Mouse (Mus musculus): ENCODE measurements around the gene Tmem240. TPM values are rescaled to one million over a fixed set of nuclear protein-coding genes. Genes with fewer than 3 reads are reported as not detected.

The Tmem240 gene
- polyA plus RNA-seq, 1 experiment from 2014 or later: 0.39 TPM

DNA sequence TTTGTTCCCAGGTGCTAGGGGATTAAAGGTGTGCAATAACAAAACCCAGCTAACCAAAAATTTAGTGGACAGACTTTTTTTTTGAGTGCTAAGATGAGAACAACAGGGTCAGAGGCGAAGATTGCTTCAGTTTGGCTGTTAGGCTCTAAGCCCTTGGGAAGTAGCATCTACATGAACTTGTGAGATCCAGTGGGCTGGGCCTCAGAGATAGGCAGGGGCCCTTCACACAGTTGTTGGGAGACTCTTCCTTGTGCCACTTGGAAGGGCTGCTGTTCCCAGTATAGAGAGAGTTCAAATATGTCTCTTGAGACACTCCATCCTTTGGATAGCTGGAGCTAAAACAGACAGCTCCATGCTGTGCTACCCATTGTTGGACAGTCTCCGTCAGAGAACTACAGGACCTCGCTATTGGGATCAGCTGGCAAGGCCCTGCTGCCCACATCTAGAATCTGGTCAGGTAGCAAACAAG lies 55.5 kb downstream of the Tmem240 start, which contains the start of gene Ankrd65:
Ankrd65 (plus strand) TSS at position 419 of the 469 bp plus-strand sequence.
- peak within 1 kb of the TSS; percentile 65 for H3K27ac ChIP-seq (replicated peaks)
- H3K27me3 ChIP-seq (ENCODE audit: control insufficient read depth, insufficient read depth, low read length): no peaks in the 10 kb centered on the region
- TF ChIP-seq CTCF (IDR thresholded peaks at IDR 0.05; ENCODE audit: low read depth) (no peak), EP300 (optimal IDR thresholded peaks at IDR 0.05) (no peak)
- 68% methylated on average over 3 of the region's 3 CpGs for WGBS
- no peaks in the 10 kb centered on the region for H3K9me3 ChIP-seq (ENCODE audit: control insufficient read depth, low read length)
- no peak for ATAC-seq (ENCODE audit: low FRiP score, low TSS enrichment)
- H3K4me3 ChIP-seq (ENCODE audit: low read depth, low read length): no peak within 1 kb of the TSS
- no peak within 1 kb of the TSS; the same call in 1 of the 2 replicates for H3K9ac ChIP-seq (ENCODE audit: low read length)
- H3K36me3 ChIP-seq (ENCODE audit: control insufficient read depth, insufficient read depth, low read length): no peaks in the 10 kb centered on the region
- DNase-seq (ENCODE audit: low spot score): no peak
- no peak within 1 kb of the TSS for H3K4me2 ChIP-seq (replicated peaks; ENCODE audit: low read depth)
- no peaks in the 10 kb centered on the region for H3K4me1 ChIP-seq (replicated peaks; ENCODE audit: control insufficient read depth, insufficient read depth)

Small RNA genes lying within 50 kb of the gene (microRNA-seq; reads per million reads assigned to microRNA genes)
- gene Gm27743: not detected

Other genes with a start within 250 kb of the Tmem240 start
- 263 and 272 TPM in 2 replicates for gene Gnb1, start 243.4 kb upstream of the Tmem240 start, polyA plus RNA-seq (2015; fragmentation: Nextera tagmentation; extraction: Ambion mirVana)
- 75.2 and 78.4 TPM in 2 replicates for gene Nadk, start 172.4 kb upstream of the Tmem240 start, polyA plus RNA-seq (2015; fragmentation: Nextera tagmentation; extraction: Ambion mirVana)
- 3.2 and 3.8 TPM in 2 replicates for gene Slc35e2, start 133.4 kb upstream of the Tmem240 start, polyA plus RNA-seq (2015; fragmentation: Nextera tagmentation; extraction: Ambion mirVana)
- 39.5 and 46.9 TPM in 2 replicates for gene Cdk11b, start 109.9 kb upstream of the Tmem240 start, polyA plus RNA-seq (2015; fragmentation: Nextera tagmentation; extraction: Ambion mirVana)
- not detected in 2 replicates for gene Gm10563, start 89.4 kb upstream of the Tmem240 start, polyA plus RNA-seq (2015; fragmentation: Nextera tagmentation; extraction: Ambion mirVana)
- 87.9 and 89.3 TPM in 2 replicates for gene Mmp23, start 81.4 kb upstream of the Tmem240 start, polyA plus RNA-seq (2015; fragmentation: Nextera tagmentation; extraction: Ambion mirVana)
- gene Mib2, start 65.6 kb upstream of the Tmem240 start, polyA plus RNA-seq (2015; fragmentation: Nextera tagmentation; extraction: Ambion mirVana): 10.5 and 11.0 TPM in 2 replicates
- 9.6 and 11.0 TPM in 2 replicates for gene Fndc10, start 40.5 kb upstream of the Tmem240 start, polyA plus RNA-seq (2015; fragmentation: Nextera tagmentation; extraction: Ambion mirVana)
- gene Ssu72, start 30.0 kb upstream of the Tmem240 start, polyA plus RNA-seq (2015; fragmentation: Nextera tagmentation; extraction: Ambion mirVana): 152 and 153 TPM in 2 replicates
- 48.8 and 55.1 TPM in 2 replicates for gene Atad3a, start 26.3 kb downstream of the Tmem240 start, polyA plus RNA-seq (2015; fragmentation: Nextera tagmentation; extraction: Ambion mirVana)
- 30.0 and 32.3 TPM in 2 replicates for gene Vwa1, start 39.9 kb downstream of the Tmem240 start, polyA plus RNA-seq (2015; fragmentation: Nextera tagmentation; extraction: Ambion mirVana)
- gene Tmem88b, start 51.1 kb downstream of the Tmem240 start, polyA plus RNA-seq (2015; fragmentation: Nextera tagmentation; extraction: Ambion mirVana): 0.13 and 0.27 TPM in 2 replicates
- gene Ankrd65, start 55.6 kb downstream of the Tmem240 start, polyA plus RNA-seq (2015; fragmentation: Nextera tagmentation; extraction: Ambion mirVana): 0.10 and 0.13 TPM in 2 replicates
- gene Mrpl20, start 68.1 kb downstream of the Tmem240 start, polyA plus RNA-seq (2015; fragmentation: Nextera tagmentation; extraction: Ambion mirVana): 230 and 240 TPM in 2 replicates
- gene Ccnl2, start 77.7 kb downstream of the Tmem240 start, polyA plus RNA-seq (2015; fragmentation: Nextera tagmentation; extraction: Ambion mirVana): 72.2 and 83.2 TPM in 2 replicates
- gene Aurkaip1, start 96.5 kb downstream of the Tmem240 start, polyA plus RNA-seq (2015; fragmentation: Nextera tagmentation; extraction: Ambion mirVana): 129 and 133 TPM in 2 replicates
- gene Mxra8, start 104.9 kb downstream of the Tmem240 start, polyA plus RNA-seq (2015; fragmentation: Nextera tagmentation; extraction: Ambion mirVana): 79.4 and 88.4 TPM in 2 replicates
- gene Dvl1, start 112.6 kb downstream of the Tmem240 start, polyA plus RNA-seq (2015; fragmentation: Nextera tagmentation; extraction: Ambion mirVana): 8.1 and 10.4 TPM in 2 replicates
- gene Tas1r3, start 128.6 kb downstream of the Tmem240 start, polyA plus RNA-seq (2015; fragmentation: Nextera tagmentation; extraction: Ambion mirVana): 0.11 and 0.28 TPM in 2 replicates
- gene Cptp, start 134.6 kb downstream of the Tmem240 start, polyA plus RNA-seq (2015; fragmentation: Nextera tagmentation; extraction: Ambion mirVana): 25.0 and 26.5 TPM in 2 replicates
- 30.7 and 32.6 TPM in 2 replicates for gene Ints11, start 134.7 kb downstream of the Tmem240 start, polyA plus RNA-seq (2015; fragmentation: Nextera tagmentation; extraction: Ambion mirVana)
- 35.7 and 36.5 TPM in 2 replicates for gene Pusl1, start 157.0 kb downstream of the Tmem240 start, polyA plus RNA-seq (2015; fragmentation: Nextera tagmentation; extraction: Ambion mirVana)
- gene Acap3, start 157.0 kb downstream of the Tmem240 start, polyA plus RNA-seq (2015; fragmentation: Nextera tagmentation; extraction: Ambion mirVana): 9.7 and 10.2 TPM in 2 replicates
- 72.8 and 75.5 TPM in 2 replicates for gene Ube2j2, start 209.0 kb downstream of the Tmem240 start, polyA plus RNA-seq (2015; fragmentation: Nextera tagmentation; extraction: Ambion mirVana)
- 48.5 and 59.1 TPM in 2 replicates for gene C1qtnf12, start 227.5 kb downstream of the Tmem240 start, polyA plus RNA-seq (2015; fragmentation: Nextera tagmentation; extraction: Ambion mirVana)

Data from stomach, postnatal 0 days (tissue).